Mouse (Mus musculus) liver, embryonic 16.5 days (tissue): ENCODE data around the gene Tenm4. TPM values are rescaled to one million over a fixed set of nuclear protein-coding genes. Genes with fewer than 3 reads are reported as not detected.

ENCODE experiments used
- ATAC-seq: fragments of 200-750 bp; cut with Nextera tagmentation; 2 replicates; pipeline ENCODE4 v1.8.0; 2017; ENCODE audit warnings: low read depth, mild to moderate bottlenecking, moderate number of reproducible peaks, moderate library complexity
- H3K27ac ChIP-seq: fragments of 300-500 bp; sonication (generic); 2 replicates; pipeline ENCODE4 v1.5.1; 2014; ENCODE audit warnings: mild to moderate bottlenecking, low read length
- H3K27me3 ChIP-seq: fragments of 300-500 bp; sonication (generic); 2 replicates; pipeline ENCODE4 v1.6.1; 2014; ENCODE audit warnings: low read depth, low read length, mixed read lengths; ENCODE audit not compliant: control insufficient read depth, insufficient read depth
- H3K36me3 ChIP-seq: fragments of 300-500 bp; sonication (generic); 2 replicates; pipeline ENCODE4 v1.6.1; 2014; ENCODE audit warnings: mild to moderate bottlenecking; ENCODE audit not compliant: control insufficient read depth, insufficient read depth
- H3K4me1 ChIP-seq: fragments of 300-500 bp; sonication (generic); 2 replicates; pipeline ENCODE4 v1.6.1; 2014; ENCODE audit warnings: low read depth, low read length, mixed read lengths; ENCODE audit not compliant: control insufficient read depth
- H3K4me2 ChIP-seq: fragments of 300-500 bp; sonication (generic); 2 replicates; pipeline ENCODE4 v1.6.1; 2014; ENCODE audit warnings: low read depth, low read length, mixed read lengths
- H3K4me3 ChIP-seq: fragments of 300-500 bp; sonication (generic); 2 replicates; pipeline ENCODE4 v1.5.1; 2014; ENCODE audit warnings: low read depth, mild to moderate bottlenecking, low read length
- H3K9ac ChIP-seq: fragments of 300-500 bp; sonication (generic); 2 replicates; pipeline ENCODE4 v1.6.1; 2014; ENCODE audit warnings: low read depth, low read length
- H3K9me3 ChIP-seq: fragments of 300-500 bp; sonication (generic); replicated peaks from 2 replicates; pipeline ENCODE4 v1.6.1; 2016; ENCODE audit warnings: low read length; ENCODE audit not compliant: control insufficient read depth
- WGBS: fragments of 180-500 bp; shearing (Covaris S2); extraction: QIAGEN DNeasy Blood & Tissue Kit; methylation state at CpG from one replicate; pipeline ENCODE4 v1.1.7; 2014; ENCODE audit not compliant: insufficient replicate concordance; 5-methylcytosine and 5-hydroxymethylcytosine counted together
- polyA plus RNA-seq: library from polyadenylated mRNA; unstranded; fragments of >200 nt; fragmentation: Nextera tagmentation; extraction: Ambion mirVana; gene quantifications from 2 replicates; pipeline ENCODE4 v1.2.1, GENCODE M21; 2015

Gene Tenm4
- polyA plus RNA-seq, 1 experiment from 2014 or later, result 2.4 TPM

GRCm38 (mm10) chr7:96644205-96644531 lies 473.1 kb downstream of the Tenm4 start:
- 14% methylated on average over 7 of the region's 7 CpGs for WGBS

GRCm38 (mm10) chr7:96647657-96648056 lies 476.6 kb downstream of the Tenm4 start:
- no peak overlapping the region for H3K4me3 ChIP-seq
- H3K4me2 ChIP-seq, result no peak overlapping the region
- no peak overlapping the region for H3K9ac ChIP-seq
- H3K27me3 ChIP-seq, result peaks cover 12% of the 10 kb centered on the region
- no peaks in the 10 kb centered on the region for H3K9me3 ChIP-seq
- no peak for ATAC-seq
- no peak overlapping the region for H3K27ac ChIP-seq
- no peaks in the 10 kb centered on the region for H3K36me3 ChIP-seq
- WGBS, result 22% methylated on average over 4 of the region's 4 CpGs
- H3K4me1 ChIP-seq, result no peaks in the 10 kb centered on the region

More at GRCm38 (mm10) chr7:96644205-96644531, 473.1 kb downstream of the Tenm4 start:
- Histone ChIP-seq H3K36me3 (no peaks in the 10 kb centered on the region), H3K4me1 (no peaks in the 10 kb centered on the region), H3K27me3 (peaks cover 14% of the 10 kb centered on the region), H3K9me3 (no peaks in the 10 kb centered on the region), H3K4me2 (no peak overlapping the region), H3K9ac (no peak overlapping the region), H3K27ac (no peak overlapping the region), H3K4me3 (no peak overlapping the region)
- ATAC-seq, result no peak

GRCm38 (mm10) chr7:96648606-96649005 lies 477.6 kb downstream of the Tenm4 start:
- 44% methylated on average over 2 of the region's 2 CpGs for WGBS
- no peak overlapping the region for H3K4me2 ChIP-seq
- H3K27ac ChIP-seq, result no peak overlapping the region
- H3K4me1 ChIP-seq, result no peaks in the 10 kb centered on the region
- H3K36me3 ChIP-seq, result no peaks in the 10 kb centered on the region
- no peak overlapping the region for H3K9ac ChIP-seq
- peaks cover 9% of the 10 kb centered on the region for H3K27me3 ChIP-seq
- H3K9me3 ChIP-seq, result no peaks in the 10 kb centered on the region
- ATAC-seq, result no peak
- H3K4me3 ChIP-seq, result no peak overlapping the region

GRCm38 (mm10) chr7:96649171-96649570 lies 478.1 kb downstream of the Tenm4 start:
- no peak overlapping the region for H3K9ac ChIP-seq
- no peaks in the 10 kb centered on the region for H3K36me3 ChIP-seq
- H3K9me3 ChIP-seq, result no peaks in the 10 kb centered on the region
- no peak overlapping the region for H3K27ac ChIP-seq
- H3K27me3 ChIP-seq, result peaks cover 4% of the 10 kb centered on the region
- no peak for ATAC-seq
- 71% methylated on average over 7 of the region's 7 CpGs for WGBS
- H3K4me1 ChIP-seq, result no peaks in the 10 kb centered on the region
- no peak overlapping the region for H3K4me2 ChIP-seq
- H3K4me3 ChIP-seq, result no peak overlapping the region

- Histone ChIP-seq H3K4me1 (no peaks in the 10 kb centered on the region), H3K4me3 (no peak overlapping the region), H3K27ac (no peak overlapping the region), H3K9me3 (no peaks in the 10 kb centered on the region), H3K4me2 (no peak overlapping the region), H3K9ac (no peak overlapping the region), H3K36me3 (no peaks in the 10 kb centered on the region), H3K27me3 (no peaks in the 10 kb centered on the region; the same call in 1 of the 2 replicates)
- ATAC-seq, result no peak
- WGBS, result 45% methylated on average over 2 of the region's 2 CpGs
These were observed 479.4 kb downstream of the Tenm4 start for GRCm38 (mm10) chr7:96650435-96650834.

- H3K36me3 ChIP-seq, result no peaks in the 10 kb centered on the region
- H3K27ac ChIP-seq, result no peak overlapping the region
- no peaks in the 10 kb centered on the region for H3K4me1 ChIP-seq
- no peak overlapping the region for H3K4me3 ChIP-seq
- no peak overlapping the region for H3K9ac ChIP-seq
- H3K9me3 ChIP-seq, result no peaks in the 10 kb centered on the region
- 52% methylated on average over 6 of the region's 6 CpGs for WGBS
- no peak for ATAC-seq
- H3K27me3 ChIP-seq, result no peaks in the 10 kb centered on the region; the same call in 1 of the 2 replicates
- H3K4me2 ChIP-seq, result no peak overlapping the region
These were observed 480.0 kb downstream of the Tenm4 start for GRCm38 (mm10) chr7:96651055-96651454.

GRCm38 (mm10) chr7:96651626-96652341 lies 480.7 kb downstream of the Tenm4 start:
- Histone ChIP-seq H3K9ac (no peak overlapping the region), H3K4me3 (no peak overlapping the region), H3K27me3 (no peaks in the 10 kb centered on the region; the same call in 1 of the 2 replicates), H3K4me1 (no peaks in the 10 kb centered on the region), H3K9me3 (no peaks in the 10 kb centered on the region), H3K36me3 (no peaks in the 10 kb centered on the region), H3K27ac (no peak overlapping the region), H3K4me2 (no peak overlapping the region)
- ATAC-seq, result no peak
- 30% methylated on average over 6 of the region's 6 CpGs for WGBS

- no peaks in the 10 kb centered on the region for H3K9me3 ChIP-seq
- no peak overlapping the region for H3K9ac ChIP-seq
- H3K27me3 ChIP-seq, result no peaks in the 10 kb centered on the region; the same call in 1 of the 2 replicates
- no peaks in the 10 kb centered on the region for H3K4me1 ChIP-seq
- H3K27ac ChIP-seq, result no peak overlapping the region
- no peak overlapping the region for H3K4me3 ChIP-seq
- H3K36me3 ChIP-seq, result no peaks in the 10 kb centered on the region
- WGBS, result 22% methylated on average over 3 of the region's 3 CpGs
- no peak overlapping the region for H3K4me2 ChIP-seq
- ATAC-seq, result no peak
These were observed 481.8 kb downstream of the Tenm4 start for GRCm38 (mm10) chr7:96652844-96653243.

GRCm38 (mm10) chr7:96654206-96654605 lies 483.2 kb downstream of the Tenm4 start:
- H3K27me3 ChIP-seq, result no peaks in the 10 kb centered on the region; the same call in 1 of the 2 replicates
- no peak overlapping the region for H3K9ac ChIP-seq
- no peaks in the 10 kb centered on the region for H3K36me3 ChIP-seq
- no peaks in the 10 kb centered on the region for H3K9me3 ChIP-seq
- H3K4me1 ChIP-seq, result no peaks in the 10 kb centered on the region
- H3K4me2 ChIP-seq, result no peak overlapping the region
- 41% methylated on average over 2 of the region's 2 CpGs for WGBS
- no peak overlapping the region for H3K27ac ChIP-seq
- no peak overlapping the region for H3K4me3 ChIP-seq
- ATAC-seq, result no peak
